Mouse (Mus musculus) spleen, adult 18-20 months (tissue): Measurements from ENCODE around the gene Gm1140.
"Not testable (repeated sequence)": the region's sequence is repeated elsewhere in the genome, so short reads cannot be mapped to it uniquely, and the experiment has no call there.

Experiments used
- DNase-seq, 2 experiments: peaks; one replicate each; pipeline ENCODE4 v3.0.0; 2022; ENCODE audit warnings: mixed read lengths in 2 of 2

Gm1140 gene

GRCm38 (mm10) chrX:67693462-67693861, at the start of gene Gm1140:
Gene Gm1140 (minus strand): TSS chrX:67693562.
- DNase-seq = not testable (repeated sequence)

- not testable (repeated sequence) for DNase-seq
These were observed 2.0 kb upstream of the Gm1140 start, which contains the start of gene Gm14692 for GRCm38 (mm10) chrX:67695398-67695797. Gene Gm14692 (plus strand): TSS chrX:67695698.
